Mouse (Mus musculus) thymus, postnatal 4 days (tissue): ENCODE results near the gene Gm15056.

Source experiments
- DNase-seq: peaks from one replicate; pipeline ENCODE4 v3.0.0; 2021

Gm15056 gene

GRCm38 (mm10) chr8:20902527-20902926, at the start of gene Gm15056:
Gm15056 (minus strand) TSS chr8:20902627.
- DNase-seq = no peak

DNA sequence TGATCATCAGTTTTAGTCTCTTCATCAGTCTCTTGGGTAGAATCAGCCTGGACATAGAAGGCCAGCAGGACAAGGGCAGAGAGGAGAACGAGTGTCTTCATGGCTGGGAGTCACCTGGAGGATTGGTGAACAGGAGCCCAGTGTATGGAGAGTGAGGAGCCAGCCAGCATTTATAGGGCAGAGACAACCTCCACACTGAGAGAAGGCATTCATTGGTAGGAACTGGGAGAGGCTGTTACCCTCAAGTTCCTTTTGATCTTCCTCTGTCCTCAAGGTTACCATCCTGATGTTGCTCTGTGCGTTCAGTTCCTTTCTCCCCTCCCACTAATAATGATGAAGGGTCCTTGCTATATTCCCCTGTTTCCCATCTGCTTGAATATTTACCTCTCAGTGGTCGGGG, 42.2 kb upstream of the Gm15056 start, which contains the start of gene AY761185:
Gene AY761185, minus strand, starts transcription at position 101 of the 400 bp plus-strand sequence.
- DNase-seq = no peak

DNA sequence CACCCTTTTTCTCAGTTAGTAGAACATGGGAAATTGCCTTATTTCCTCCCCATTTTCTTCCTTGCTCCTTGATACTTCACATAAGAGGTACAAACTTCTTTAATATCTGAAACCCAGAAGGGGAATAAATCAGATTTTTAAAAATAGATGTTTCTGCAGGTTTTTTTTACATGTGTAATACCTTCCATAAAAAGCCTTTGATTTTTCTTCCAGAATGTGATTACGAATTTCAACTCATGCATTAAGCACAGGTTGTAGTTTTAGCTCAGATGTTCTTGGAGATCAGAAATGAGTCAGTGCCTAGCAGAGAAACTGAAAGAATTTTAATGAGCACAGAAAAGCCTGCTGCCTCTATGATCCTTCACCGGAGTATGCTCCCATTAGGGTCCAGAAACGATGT, 19.5 kb upstream of the Gm15056 start, which contains the start of gene Gm6040:
Gene Gm6040, minus strand, starts transcription at position 101 of the 400 bp plus-strand sequence.
- no peak for DNase-seq

- no peak for DNase-seq
These were observed 9.9 kb upstream of the Gm15056 start for GRCm38 (mm10) chr8:20912288-20912687.

DNA sequence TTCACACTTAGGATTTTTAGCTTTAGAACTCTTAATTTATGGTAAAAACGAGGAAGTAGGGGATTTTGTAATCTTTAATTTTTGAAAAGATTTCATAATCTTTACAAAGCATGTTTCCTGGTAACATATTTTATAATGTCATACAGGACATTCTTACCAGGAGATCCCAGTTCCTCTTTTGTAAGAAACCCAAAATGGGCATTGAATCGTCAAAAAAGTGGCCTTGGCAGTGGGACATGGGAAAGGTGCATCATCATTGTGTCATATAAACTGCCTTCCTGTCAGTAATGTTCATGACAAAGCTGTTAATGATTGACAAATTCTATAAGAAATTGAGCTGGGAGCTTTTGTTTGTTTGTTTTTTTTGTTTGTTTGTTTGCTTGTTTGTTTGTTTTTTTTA, 5.8 kb upstream of the Gm15056 start:
- no peak for DNase-seq

GRCm38 (mm10) chr8:20907119-20907518, 4.7 kb upstream of the Gm15056 start:
- no peak for DNase-seq

DNA sequence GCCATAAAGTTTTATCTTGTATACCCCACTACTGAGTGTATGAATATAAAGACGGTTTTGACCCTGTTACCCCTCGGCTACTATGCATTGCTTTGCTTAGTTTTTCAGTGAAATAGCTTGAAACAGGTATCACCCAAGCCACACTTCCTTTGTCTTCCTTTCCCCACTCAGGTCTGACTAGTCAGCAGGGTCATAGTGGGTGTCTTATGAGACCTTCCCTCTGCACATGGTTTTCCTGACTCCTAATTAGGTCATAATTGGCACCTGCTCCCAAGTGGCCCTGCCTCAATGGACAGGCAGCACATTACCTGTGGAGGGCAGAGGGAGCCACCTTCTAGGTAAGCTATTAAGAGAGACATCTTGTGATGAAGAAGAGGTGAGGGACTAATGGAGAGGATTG, 10.1 kb downstream of the Gm15056 start, which contains the start of gene Defb33:
Gene Defb33, plus strand, starts transcription at position 301 of the 400 bp plus-strand sequence.
- DNase-seq = no peak

GRCm38 (mm10) chr8:20874608-20875007, 27.8 kb downstream of the Gm15056 start:
- no peak for DNase-seq
